Mouse (Mus musculus): ENCODE results near the gene Adora1.
A peak's percentile ranks its signal among the peaks of the same experiment; 100 is the strongest.

The Adora1 gene

DNA sequence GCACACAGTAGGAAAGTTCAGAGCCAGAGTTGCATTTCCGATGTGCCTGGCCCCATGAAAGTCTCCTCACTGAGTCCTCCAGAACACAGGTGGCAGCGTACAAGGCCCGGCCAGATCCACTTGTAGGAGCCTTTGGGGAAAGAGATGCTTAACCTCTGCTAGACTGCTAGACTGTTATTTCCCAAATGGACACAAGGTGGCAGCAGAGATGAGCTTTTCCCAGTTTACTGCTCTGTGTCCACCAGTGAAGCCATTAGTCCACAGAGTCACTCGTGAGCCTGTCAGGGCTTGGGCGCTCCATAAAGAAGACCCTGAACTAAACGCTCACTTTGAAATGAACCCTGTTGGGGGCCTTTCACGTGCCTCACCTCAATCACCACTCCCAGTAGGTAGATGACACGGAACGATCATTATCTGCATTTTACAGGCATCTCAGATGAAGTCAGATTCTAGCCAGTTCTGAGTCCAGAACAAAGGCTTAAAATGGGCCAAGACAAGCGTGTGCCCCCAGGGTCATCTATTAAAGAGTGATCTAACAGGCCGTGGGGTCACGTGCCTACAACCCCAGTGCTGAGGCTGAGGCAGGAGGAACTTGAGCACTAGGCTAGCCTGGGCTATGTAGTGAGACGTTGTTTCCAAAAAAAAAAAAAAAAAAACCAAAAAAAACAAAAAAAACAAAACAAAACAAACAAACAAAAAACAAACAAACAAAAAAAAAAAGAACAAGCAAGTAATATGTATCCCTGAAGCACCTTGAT, 83.4 kb downstream of the Adora1 start:
- DNase-seq = peak; percentile 92

GRCm38 (mm10) chr1:134150745-134151144, 84.5 kb downstream of the Adora1 start:
- no peak for DNase-seq

GRCm38 (mm10) chr1:134150076-134150475, 85.2 kb downstream of the Adora1 start:
- no peak for DNase-seq
